Mouse (Mus musculus): ENCODE data around the gene Cabp4. TPM values are rescaled to one million over a fixed set of nuclear protein-coding genes. Genes with fewer than 3 reads are reported as not detected.
A peak's percentile ranks its signal among the peaks of the same experiment; 100 is the strongest.

Gene Cabp4
- polyA plus RNA-seq, 1 experiment from 2014 or later = 0.22 TPM

DNA sequence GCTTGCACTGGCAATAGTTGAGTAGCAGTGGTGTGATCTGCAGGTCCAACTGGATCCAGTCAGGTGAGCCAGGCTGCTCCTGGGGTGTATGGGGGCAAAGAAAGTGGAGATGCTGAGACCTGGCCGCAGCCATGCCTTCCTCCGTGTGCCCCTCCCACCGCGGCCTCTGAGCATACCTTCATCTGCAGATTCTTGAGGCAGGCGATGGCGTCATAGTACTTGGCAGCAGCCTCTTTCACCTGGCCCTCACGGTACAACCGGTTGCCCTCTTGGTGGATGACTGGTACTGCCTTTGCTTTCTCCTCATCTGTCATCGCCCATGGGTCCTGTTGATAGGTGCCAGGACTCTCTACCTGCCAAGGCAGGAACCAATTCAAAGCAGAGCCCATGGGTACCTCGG lies 28.7 kb downstream of the Cabp4 start:
- Histone ChIP-seq H3K27ac (no peak overlapping the region), H3K9me3 (no peaks in the 10 kb centered on the region), H3K36me3 (replicated peaks) (peaks cover 56% of the 10 kb centered on the region), H3K9ac (no peak overlapping the region), H3K27me3 (replicated peaks) (no peaks in the 10 kb centered on the region), H3K4me1 (peaks cover 3% of the 10 kb centered on the region; the same call in 1 of the 2 replicates), H3K4me2 (no peak overlapping the region), H3K4me3 (no peak overlapping the region)
- 91% methylated on average over 10 of the region's 10 CpGs for WGBS
- ATAC-seq (replicated peaks) = no peak

- Histone ChIP-seq H3K4me1 (no peaks in the 10 kb centered on the region), H3K27ac (no peak overlapping the region), H3K27me3 (replicated peaks) (no peaks in the 10 kb centered on the region), H3K9ac (no peak overlapping the region), H3K9me3 (no peaks in the 10 kb centered on the region), H3K4me3 (no peak overlapping the region), H3K36me3 (replicated peaks) (peaks cover 58% of the 10 kb centered on the region), H3K4me2 (no peak overlapping the region)
- no peak for ATAC-seq (replicated peaks)
- whole genome bisulfite sequencing = 90% methylated on average over 10 of the region's 10 CpGs
Observed at GRCm38 (mm10) chr19:4114551-4114950, 29.3 kb downstream of the Cabp4 start.

DNA sequence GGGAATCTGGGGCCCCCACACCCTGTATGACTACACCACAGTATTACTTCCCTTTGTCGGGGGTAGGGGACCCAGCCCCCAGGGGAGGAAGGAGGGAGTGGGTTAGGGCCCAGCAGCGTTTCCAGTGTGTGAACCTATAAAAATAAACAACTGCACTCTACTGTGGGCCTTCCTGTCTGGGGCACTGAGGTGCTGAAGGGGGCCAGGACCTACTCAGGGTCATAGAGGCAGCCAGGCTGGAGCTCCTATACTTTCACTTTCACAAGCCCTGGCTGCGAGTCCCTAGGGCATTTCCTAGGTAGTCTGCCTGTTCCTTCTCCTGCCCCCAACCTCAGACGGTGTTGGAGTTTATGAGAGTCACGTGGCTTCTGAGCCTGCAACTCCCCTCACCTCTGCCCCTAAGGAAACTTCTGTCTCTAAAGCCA lies 30.0 kb downstream of the Cabp4 start:
- ATAC-seq (replicated peaks) = no peak; the same call in 1 of the 2 replicates
- Histone ChIP-seq H3K36me3 (replicated peaks) (peaks cover 61% of the 10 kb centered on the region), H3K9ac (no peak overlapping the region), H3K4me2 (no peak overlapping the region), H3K4me1 (no peaks in the 10 kb centered on the region), H3K4me3 (no peak overlapping the region), H3K27me3 (replicated peaks) (no peaks in the 10 kb centered on the region), H3K27ac (no peak overlapping the region), H3K9me3 (no peaks in the 10 kb centered on the region)
- 75% methylated on average over 5 of the region's 5 CpGs for WGBS

DNA sequence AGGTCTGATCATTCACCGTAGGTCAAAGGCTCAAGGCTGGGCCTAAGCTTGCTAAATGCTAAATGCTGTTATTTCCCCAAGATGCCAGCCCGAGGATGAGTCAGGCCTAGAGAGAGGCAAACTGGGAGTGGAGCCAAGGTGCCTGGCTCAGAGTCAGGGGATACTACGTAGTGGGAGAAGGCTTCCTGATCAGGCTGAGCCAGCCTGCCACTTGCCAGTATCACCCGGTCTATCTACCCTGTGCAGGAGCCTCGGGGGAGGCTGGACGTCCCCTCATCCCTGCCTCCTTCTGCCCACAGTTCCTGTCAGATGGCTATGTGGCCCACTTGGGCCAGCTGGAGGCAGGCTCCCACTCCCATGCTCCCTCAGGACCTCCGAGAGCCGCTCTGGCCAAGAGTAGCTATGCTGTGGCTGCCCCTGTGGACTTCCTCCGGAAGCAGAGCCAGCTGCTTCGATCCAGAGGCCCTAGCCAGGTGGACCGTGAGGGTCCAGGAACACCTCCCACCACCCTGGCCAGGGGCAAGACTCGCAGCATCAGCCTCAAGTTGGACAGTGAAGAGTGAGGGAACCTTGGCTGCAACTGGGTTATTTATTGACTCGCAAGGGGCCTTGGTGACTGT lies 30.5 kb downstream of the Cabp4 start:
- WGBS = 84% methylated on average over 13 of the region's 13 CpGs
- H3K36me3 ChIP-seq (replicated peaks) = peaks cover 61% of the 10 kb centered on the region

GRCm38 (mm10) chr19:4112063-4112960 lies 31.5 kb downstream of the Cabp4 start:
- Histone ChIP-seq H3K9me3 (no peaks in the 10 kb centered on the region), H3K27ac (no peak overlapping the region), H3K36me3 (replicated peaks) (peaks cover 63% of the 10 kb centered on the region), H3K4me2 (no peak overlapping the region), H3K9ac (no peak overlapping the region), H3K4me1 (no peaks in the 10 kb centered on the region), H3K27me3 (replicated peaks) (no peaks in the 10 kb centered on the region), H3K4me3 (no peak overlapping the region)
- 95% methylated on average over 26 of the region's 26 CpGs for WGBS
- ATAC-seq (replicated peaks) = no peak

More for the DNA sequence above, 30.5 kb downstream of the Cabp4 start:
- H3K9me3 ChIP-seq = no peaks in the 10 kb centered on the region
- no peak overlapping the region for H3K4me3 ChIP-seq
- H3K9ac ChIP-seq = no peak overlapping the region
- no peak overlapping the region for H3K4me2 ChIP-seq
- H3K4me1 ChIP-seq = no peaks in the 10 kb centered on the region
- no peak for ATAC-seq (replicated peaks)
- no peaks in the 10 kb centered on the region for H3K27me3 ChIP-seq (replicated peaks)
- no peak overlapping the region for H3K27ac ChIP-seq

GRCm38 (mm10) chr19:4108535-4108934 lies 35.3 kb downstream of the Cabp4 start:
- Histone ChIP-seq H3K4me3 (no peak overlapping the region), H3K4me1 (no peaks in the 10 kb centered on the region), H3K4me2 (no peak overlapping the region), H3K36me3 (replicated peaks) (peaks cover 50% of the 10 kb centered on the region), H3K9me3 (no peaks in the 10 kb centered on the region), H3K9ac (no peak overlapping the region), H3K27ac (no peak overlapping the region), H3K27me3 (replicated peaks) (no peaks in the 10 kb centered on the region)
- no peak for ATAC-seq (replicated peaks)
- WGBS = 89% methylated on average over 9 of the region's 9 CpGs

DNA sequence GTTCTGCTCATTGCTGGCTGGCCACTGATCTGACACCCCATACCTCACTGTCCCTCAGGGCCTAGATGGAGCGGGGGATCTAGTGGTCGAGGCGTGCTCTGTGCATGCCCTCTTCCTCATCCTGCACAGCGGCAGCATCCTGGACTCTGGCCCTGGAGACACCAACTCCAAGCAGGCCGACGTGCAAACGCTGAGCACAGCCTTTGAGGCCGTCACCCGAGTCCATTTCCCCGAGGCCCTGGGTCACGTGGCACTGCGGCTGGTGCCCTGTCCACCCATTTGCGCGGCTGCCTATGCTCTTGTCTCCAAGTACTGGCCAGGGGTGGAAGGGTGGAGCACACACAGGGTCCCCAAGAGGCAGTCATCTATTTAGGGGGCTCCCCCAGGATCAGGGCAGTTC lies 37.2 kb downstream of the Cabp4 start:
- no peak for ATAC-seq (replicated peaks)
- WGBS = 92% methylated on average over 14 of the region's 14 CpGs
- H3K4me2 ChIP-seq = no peak overlapping the region
- H3K4me3 ChIP-seq = no peak overlapping the region
- H3K27ac ChIP-seq = no peak overlapping the region
- no peaks in the 10 kb centered on the region for H3K9me3 ChIP-seq
- no peak overlapping the region for H3K9ac ChIP-seq
- peaks cover 10% of the 10 kb centered on the region for H3K4me1 ChIP-seq
- no peaks in the 10 kb centered on the region for H3K27me3 ChIP-seq (replicated peaks)
- peaks cover 33% of the 10 kb centered on the region for H3K36me3 ChIP-seq (replicated peaks)

GRCm38 (mm10) chr19:4104675-4105194 lies 39.1 kb downstream of the Cabp4 start:
- Histone ChIP-seq H3K4me2 (no peak overlapping the region), H3K4me3 (no peak overlapping the region), H3K9me3 (no peaks in the 10 kb centered on the region), H3K4me1 (peaks cover 23% of the 10 kb centered on the region), H3K36me3 (replicated peaks) (peaks cover 21% of the 10 kb centered on the region; the same call in 1 of the 2 replicates), H3K27ac (no peak overlapping the region), H3K27me3 (replicated peaks) (no peaks in the 10 kb centered on the region), H3K9ac (no peak overlapping the region)
- 91% methylated on average over 16 of the region's 16 CpGs for WGBS
- no peak for ATAC-seq (replicated peaks)

- H3K4me3 ChIP-seq = no peak overlapping the region
- no peak for ATAC-seq (replicated peaks)
- H3K27me3 ChIP-seq (replicated peaks) = no peaks in the 10 kb centered on the region
- H3K9me3 ChIP-seq = no peaks in the 10 kb centered on the region
- 84% methylated on average over 3 of the region's 3 CpGs for WGBS
- H3K4me2 ChIP-seq = no peak overlapping the region
- H3K27ac ChIP-seq = no peak overlapping the region
- H3K36me3 ChIP-seq (replicated peaks) = peaks cover 18% of the 10 kb centered on the region; the same call in 1 of the 2 replicates
- peaks cover 32% of the 10 kb centered on the region for H3K4me1 ChIP-seq
- no peak overlapping the region for H3K9ac ChIP-seq
Observed at GRCm38 (mm10) chr19:4103792-4104191, 40.0 kb downstream of the Cabp4 start.

- H3K27ac ChIP-seq = no peak overlapping the region
- WGBS = 93% methylated on average over 18 of the region's 18 CpGs
- no peaks in the 10 kb centered on the region for H3K27me3 ChIP-seq (replicated peaks)
- H3K9me3 ChIP-seq = no peaks in the 10 kb centered on the region
- no peak overlapping the region for H3K9ac ChIP-seq
- peaks cover 37% of the 10 kb centered on the region for H3K4me1 ChIP-seq
- H3K36me3 ChIP-seq (replicated peaks) = peaks cover 18% of the 10 kb centered on the region; the same call in 1 of the 2 replicates
- no peak for ATAC-seq (replicated peaks)
- no peak overlapping the region for H3K4me3 ChIP-seq
- no peak overlapping the region for H3K4me2 ChIP-seq
Observed at GRCm38 (mm10) chr19:4103294-4103693, 40.5 kb downstream of the Cabp4 start.

- no peak overlapping the region for H3K9ac ChIP-seq
- WGBS = 95% methylated on average over 12 of the region's 12 CpGs
- no peak for ATAC-seq (replicated peaks)
- peaks cover 44% of the 10 kb centered on the region for H3K4me1 ChIP-seq
- H3K4me2 ChIP-seq = no peak overlapping the region
- no peaks in the 10 kb centered on the region for H3K9me3 ChIP-seq
- H3K27me3 ChIP-seq (replicated peaks) = no peaks in the 10 kb centered on the region
- H3K36me3 ChIP-seq (replicated peaks) = peaks cover 14% of the 10 kb centered on the region; the same call in 1 of the 2 replicates
- H3K27ac ChIP-seq = no peak overlapping the region
- H3K4me3 ChIP-seq = no peak overlapping the region
Observed at GRCm38 (mm10) chr19:4102626-4103025, 41.2 kb downstream of the Cabp4 start.

GRCm38 (mm10) chr19:4102049-4102448 lies 41.8 kb downstream of the Cabp4 start:
- no peak overlapping the region for H3K9ac ChIP-seq
- ATAC-seq (replicated peaks) = no peak
- peaks cover 10% of the 10 kb centered on the region; the same call in 1 of the 2 replicates for H3K36me3 ChIP-seq (replicated peaks)
- H3K27me3 ChIP-seq (replicated peaks) = no peaks in the 10 kb centered on the region
- H3K4me3 ChIP-seq = peak overlapping the region; percentile 63
- no peak overlapping the region for H3K27ac ChIP-seq
- H3K4me2 ChIP-seq = peak overlapping the region; percentile 63
- peaks cover 47% of the 10 kb centered on the region for H3K4me1 ChIP-seq
- WGBS = 83% methylated on average over 2 of the region's 2 CpGs
- H3K9me3 ChIP-seq = no peaks in the 10 kb centered on the region

Data from midbrain, embryonic 15.5 days (tissue).